Mouse (Mus musculus) CH12.LX (cell line): ENCODE results near the gene Tufm. TPM values are rescaled to one million over a fixed set of nuclear protein-coding genes. Genes with fewer than 3 reads are reported as not detected.
"Not testable (repeated sequence)": the region's sequence is repeated elsewhere in the genome, so short reads cannot be mapped to it uniquely, and the experiment has no call there.

Experiments
- DNase-seq: peaks from one replicate; pipeline ENCODE4 v3.0.0-alpha.2; 2013; ENCODE audit errors: extremely low read depth
- H3K27ac ChIP-seq: 2 replicates; pipeline ENCODE4 v1.5.1; 2012; ENCODE audit warnings: low read depth, mild to moderate bottlenecking, control low read depth, moderate library complexity; ENCODE audit not compliant: insufficient read depth
- H3K27me3 ChIP-seq: replicated peaks from 2 replicates; pipeline ENCODE3; 2012; ENCODE audit warnings: inconsistent platforms
- H3K36me3 ChIP-seq, 2 experiments: replicated peaks in 1 of 2; 2 replicates each; pipeline versions ENCODE3 to v1.6.1; 2012; ENCODE audit warnings: inconsistent platforms in 1 of 2, low read length in 1 of 2, mild to moderate bottlenecking in 1 of 2, mixed read lengths in 1 of 2, moderate library complexity in 1 of 2; ENCODE audit not compliant: control insufficient read depth in 1 of 2, insufficient read depth in 1 of 2
- H3K4me1 ChIP-seq, 2 experiments: 2 replicates each; pipeline ENCODE4 v1.6.1; 2012; ENCODE audit warnings: inconsistent platforms in 1 of 2, moderate library complexity in 1 of 2; ENCODE audit not compliant: insufficient read depth in 2 of 2, control insufficient read depth in 1 of 2
- H3K4me2 ChIP-seq: 2 replicates; pipeline ENCODE4 v1.6.1; 2012; ENCODE audit warnings: low read depth, mild to moderate bottlenecking, control low read depth; ENCODE audit not compliant: poor library complexity, insufficient read depth, severe bottlenecking
- H3K4me3 ChIP-seq, 3 experiments: fragments of 150-350 bp in 1 of 3; sonication (generic) in 1 of 3; replicated peaks in 1 of 3; 2 replicates each; pipeline versions ENCODE3 to v1.5.1; 2011 to 2012; ENCODE audit warnings: low read depth in 2 of 3, low read length in 2 of 3, mild to moderate bottlenecking in 2 of 3, moderate library complexity in 2 of 3, control low read depth in 1 of 3, improper control_type of control experiment in 1 of 3, inconsistent platforms in 1 of 3, mixed read lengths in 1 of 3; ENCODE audit not compliant: poor library complexity in 1 of 3
- H3K79me2 ChIP-seq: replicated peaks from 2 replicates; pipeline ENCODE4 v1.6.1; 2012; ENCODE audit warnings: mild to moderate bottlenecking, moderate library complexity; ENCODE audit not compliant: control insufficient read depth, poor library complexity, insufficient read depth, severe bottlenecking; ENCODE audit errors: extremely low read depth
- H3K9ac ChIP-seq: 2 replicates; pipeline ENCODE4 v1.6.1; 2012; ENCODE audit warnings: low read depth, mild to moderate bottlenecking, control low read depth, moderate library complexity; ENCODE audit not compliant: insufficient read depth
- H3K9me3 ChIP-seq: replicated peaks from 2 replicates; pipeline ENCODE3; 2012; ENCODE audit warnings: low read length, inconsistent platforms, mixed read lengths
- BHLHE40 ChIP-seq: IDR thresholded peaks from 2 replicates; pipeline ENCODE4 v1.6.1; 2011; ENCODE audit warnings: mild to moderate bottlenecking, low read depth, low read length, improper control_type of control experiment
- CTCF ChIP-seq, 2 experiments: IDR thresholded peaks in 1 of 2; conservative IDR thresholded peaks in 1 of 2; 2 replicates each; pipeline ENCODE4 v1.5.1; 2011 to 2012; ENCODE audit warnings: low read depth in 2 of 2, low read length in 2 of 2, improper control_type of control experiment in 1 of 2, inconsistent platforms in 1 of 2, mild to moderate bottlenecking in 1 of 2, moderate library complexity in 1 of 2
- E2F4 ChIP-seq: IDR thresholded peaks from 2 replicates; pipeline ENCODE4 v1.6.1; 2011; ENCODE audit warnings: low read depth, low read length, improper control_type of control experiment; ENCODE audit not compliant: insufficient replicate concordance
- ELF1 ChIP-seq: IDR thresholded peaks from 2 replicates; pipeline ENCODE4 v1.6.1; 2014; ENCODE audit warnings: low read depth, mild to moderate bottlenecking, inconsistent platforms, low read length, improper control_type of control experiment
- EP300 ChIP-seq: IDR thresholded peaks from 2 replicates; pipeline ENCODE4 v1.6.1; 2011; ENCODE audit warnings: low read length, improper control_type of control experiment
- GABPA ChIP-seq: IDR thresholded peaks from 2 replicates; pipeline ENCODE4 v1.6.1; 2012; ENCODE audit warnings: low read depth, low read length, improper control_type of control experiment, inconsistent platforms; ENCODE audit not compliant: insufficient replicate concordance
- HCFC1 ChIP-seq: IDR thresholded peaks from 2 replicates; pipeline ENCODE4 v1.6.1; 2012; ENCODE audit warnings: low read depth, mild to moderate bottlenecking, inconsistent platforms, low read length, improper control_type of control experiment
- IRF4 ChIP-seq: IDR thresholded peaks from 2 replicates; pipeline ENCODE4 v1.6.1; 2014; ENCODE audit warnings: low read depth, mild to moderate bottlenecking, inconsistent platforms, low read length, improper control_type of control experiment
- MAX ChIP-seq: IDR thresholded peaks from 2 replicates; pipeline ENCODE4 v1.6.1; 2011; ENCODE audit warnings: low read length, improper control_type of control experiment
- MEF2A ChIP-seq: IDR thresholded peaks from 2 replicates; pipeline ENCODE4 v1.6.1; 2014; ENCODE audit warnings: low read depth, mild to moderate bottlenecking, inconsistent platforms, low read length, improper control_type of control experiment, borderline replicate concordance
- MXI1 ChIP-seq: IDR thresholded peaks from 2 replicates; pipeline ENCODE4 v1.6.1; 2011; ENCODE audit warnings: mild to moderate bottlenecking, low read depth, low read length, improper control_type of control experiment
- NELFE ChIP-seq: IDR thresholded peaks from 2 replicates; pipeline ENCODE4 v1.6.1; 2011; ENCODE audit warnings: low read depth, low read length, improper control_type of control experiment
- NRF1 ChIP-seq: IDR thresholded peaks from 2 replicates; pipeline ENCODE4 v1.6.1; 2014; ENCODE audit warnings: low read depth, mild to moderate bottlenecking, inconsistent platforms, low read length, improper control_type of control experiment, moderate library complexity
- PAX5 ChIP-seq: IDR thresholded peaks from 2 replicates; pipeline ENCODE4 v1.6.1; 2012; ENCODE audit warnings: low read length, inconsistent platforms, mixed read lengths
- POLR2A ChIP-seq: IDR thresholded peaks from 2 replicates; pipeline ENCODE4 v1.6.1; 2011; ENCODE audit warnings: low read depth, mild to moderate bottlenecking, improper control_type of control experiment, low read length
- POLR2AphosphoS2 ChIP-seq: IDR thresholded peaks from 2 replicates; pipeline ENCODE4 v1.6.1; 2011; ENCODE audit warnings: low read depth, low read length, improper control_type of control experiment
- SIN3A ChIP-seq: IDR thresholded peaks from 2 replicates; pipeline ENCODE4 v1.6.1; 2012; ENCODE audit warnings: low read length, improper control_type of control experiment, inconsistent platforms
- UBTF ChIP-seq: IDR thresholded peaks from 2 replicates; pipeline ENCODE4 v1.6.1; 2012; ENCODE audit warnings: low read depth, mild to moderate bottlenecking, inconsistent platforms, low read length, improper control_type of control experiment, moderate library complexity
- USF1 ChIP-seq: IDR thresholded peaks from 2 replicates; pipeline ENCODE4 v1.6.1; 2014; ENCODE audit warnings: low read depth, mild to moderate bottlenecking, inconsistent platforms, low read length, improper control_type of control experiment
- USF2 ChIP-seq: conservative IDR thresholded peaks from 2 replicates; pipeline ENCODE4 v1.6.1; 2011; ENCODE audit warnings: low read depth, low read length, improper control_type of control experiment
- ZMIZ1 ChIP-seq: IDR thresholded peaks from 2 replicates; pipeline ENCODE4 v1.6.1; 2012; ENCODE audit warnings: low read depth, mild to moderate bottlenecking, inconsistent platforms, low read length, improper control_type of control experiment
- dilution Hi-C: fragments of 300-500 bp; cut with MboI; formaldehyde crosslinking; loops from 2 replicates; pipeline ENCODE4 v1.14.3; 2020; ENCODE audit warnings: low sequenced_read_pairs; ENCODE audit not compliant: extremely low pct_unique_long_range_greater_than_20kb, extremely low pct_ligation_motif_present
- in situ Hi-C: fragments of 300-500 bp; cut with MboI; formaldehyde crosslinking; loops from 3 replicates; pipeline ENCODE4 v1.14.3; 2019; ENCODE audit warnings: low sequenced_read_pairs, low pct_ligation_motif_present, low pct_unique_long_range_greater_than_20kb, mixed read lengths
- polyA plus RNA-seq: library from polyadenylated mRNA; unstranded; fragments of >175 nt; gene quantifications from 2 replicates; pipeline ENCODE4 v1.2.1, GENCODE M21; 2012; ENCODE audit warnings: low read depth; ENCODE audit not compliant: insufficient read length
- total RNA-seq, 2 experiments: library from RNA; depleted of rRNA; stranded (reverse); fragments of 300-350 nt in 1 of 2; fragments of >200 nt in 1 of 2; gene quantifications; 2 replicates each; pipeline ENCODE4 v1.2.3; 2012 to 2014

Tufm gene
- total and polyA plus RNA-seq, 3 experiments: 115 to 219 (median 156) TPM

- dilution Hi-C loops: no loop called here
- Histone ChIP-seq H3K27me3 (no peaks in the 10 kb centered on the region), H3K4me1 (peaks cover 0 to 10% of the 10 kb centered on the region in 2 experiments; a peak in 3 of 4 replicates), H3K9ac (peak overlapping the region; percentile 42; the same call in 1 of the 2 replicates), H3K27ac (no peak overlapping the region), H3K36me3 (peaks cover 0 to 2% of the 10 kb centered on the region in 2 experiments), H3K4me2 (peak overlapping the region; percentile 72), H3K9me3 (peaks cover 3% of the 10 kb centered on the region), H3K79me2 (peaks cover under 1% of the 10 kb centered on the region; the same call in 1 of the 2 replicates), H3K4me3 (peak overlapping the region in 2 of 3 experiments; percentile 25 to 32)
- DNase-seq: peak; percentile 89
- in situ Hi-C loops: no loop called here
- TF ChIP-seq E2F4: no peak
- peak; percentile 38; the same call in 1 of the 2 replicates for TF ChIP-seq UBTF
- no peak for TF ChIP-seq PAX5
- peak; percentile 19; the same call in 1 of the 2 replicates for TF ChIP-seq IRF4
- TF ChIP-seq USF1: no peak
- no peak for TF ChIP-seq GABPA
- TF ChIP-seq USF2: no peak
- no peak for TF ChIP-seq BHLHE40
- TF ChIP-seq NELFE: no peak
- peak; percentile 85 for TF ChIP-seq POLR2A
- no peak for TF ChIP-seq CTCF (conservative IDR thresholded peaks at IDR 0.05 in 1 of 2, IDR thresholded peaks at IDR 0.05 in 1 of 2; ENCODE audit: low read depth in 2 of 2, low read length in 2 of 2)
- peak; percentile 23; the same call in 1 of the 2 replicates for TF ChIP-seq ZMIZ1
- no peak for TF ChIP-seq MAX
- no peak for TF ChIP-seq EP300
- no peak for TF ChIP-seq POLR2AphosphoS2
- TF ChIP-seq HCFC1: peak; percentile 18; the same call in 1 of the 2 replicates
- TF ChIP-seq MEF2A: no peak
- no peak for TF ChIP-seq NRF1
- no peak; the same call in 1 of the 2 replicates for TF ChIP-seq ELF1
- 0 out of 2 replicates have a peak, but pooled peaks have one; percentile 62 for TF ChIP-seq SIN3A
- no peak for TF ChIP-seq MXI1
Observed at GRCm38 (mm10) chr7:126482392-126482871, 4.7 kb upstream of the Tufm start.

- dilution Hi-C loops, H3K27me3 ChIP-seq: not testable (repeated sequence)
Observed at GRCm38 (mm10) chr7:126487617-126488385, 640 bp downstream of the Tufm start.

More at GRCm38 (mm10) chr7:126487617-126488385, 640 bp downstream of the Tufm start:
- peaks cover 5 to 31% of the 10 kb centered on the region in 2 experiments; a peak in 3 of 4 replicates for H3K4me1 ChIP-seq
- peak overlapping the region; percentile 41 for H3K4me2 ChIP-seq
- H3K27ac ChIP-seq: peak overlapping the region; percentile 59; the same call in 1 of the 2 replicates
- DNase-seq, in situ Hi-C loops, H3K9me3 ChIP-seq: not testable (repeated sequence)
- peak overlapping the region; percentile 87 to 94 (median 91) for H3K4me3 ChIP-seq
- peaks cover 15% of the 10 kb centered on the region; the same call in 1 of the 2 replicates for H3K79me2 ChIP-seq
- H3K36me3 ChIP-seq: peaks cover 34 to 40% of the 10 kb centered on the region in 2 experiments
- peak overlapping the region; percentile 72 for H3K9ac ChIP-seq
